Mouse (Mus musculus) adrenal gland (tissue): Measurements from ENCODE around the gene 1110002E22Rik.

Experiments
- intact Hi-C: fragments of 180-260 bp; cut with DNase I; formaldehyde crosslinking; loops from one replicate; pipeline ENCODE4 v1.15.1; 2025

The 1110002E22Rik gene

DNA sequence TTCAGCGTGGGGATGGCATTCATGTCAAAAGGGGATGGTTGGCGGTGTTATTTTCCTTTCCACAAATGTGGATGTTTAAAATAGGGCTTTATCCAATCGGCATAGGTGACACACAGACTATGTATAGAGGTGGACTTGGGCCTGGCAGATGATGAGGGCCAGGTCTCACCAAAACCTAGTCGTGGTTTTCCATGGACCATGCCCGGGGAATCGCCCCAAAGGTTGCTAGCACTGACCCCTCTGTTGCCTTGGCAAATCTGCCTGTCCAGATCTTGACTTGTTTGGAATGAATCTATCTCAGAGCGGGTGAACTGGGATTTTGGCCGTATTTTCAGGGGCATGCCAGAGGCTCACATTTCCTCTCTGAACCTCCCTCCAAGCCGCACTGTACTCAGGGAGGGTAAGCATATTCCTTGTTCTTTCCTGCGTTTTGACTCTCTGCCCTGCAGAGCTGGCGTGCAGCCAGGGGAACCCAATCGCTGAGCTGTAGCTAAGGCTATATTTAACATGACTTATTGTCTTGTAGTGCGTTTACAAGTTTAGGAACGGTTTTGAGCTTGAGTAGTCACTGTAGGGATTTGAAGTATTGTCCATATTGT lies 1.0 kb upstream of the 1110002E22Rik start:
- intact Hi-C loops: no loop called here

DNA sequence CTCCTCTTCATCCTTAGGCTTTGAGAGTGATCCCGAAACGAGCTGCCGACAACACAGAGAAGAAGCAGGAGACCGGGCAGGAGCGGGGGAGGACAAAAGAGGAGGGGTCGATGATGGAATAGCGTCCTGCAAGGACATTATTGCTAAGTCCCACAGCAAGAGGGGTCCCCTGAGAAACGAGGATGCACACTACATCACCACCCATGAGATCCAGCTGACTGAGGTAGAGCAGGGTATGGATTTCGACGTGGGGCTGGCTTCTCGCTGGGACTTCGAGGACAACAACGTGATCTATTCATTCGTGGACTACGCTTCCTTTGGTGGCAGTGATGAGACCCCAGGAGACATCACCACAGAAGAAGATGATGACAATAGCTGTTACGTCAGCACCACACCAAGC lies 1.1 kb downstream of the 1110002E22Rik start:
- intact Hi-C loops: no loop called here

DNA sequence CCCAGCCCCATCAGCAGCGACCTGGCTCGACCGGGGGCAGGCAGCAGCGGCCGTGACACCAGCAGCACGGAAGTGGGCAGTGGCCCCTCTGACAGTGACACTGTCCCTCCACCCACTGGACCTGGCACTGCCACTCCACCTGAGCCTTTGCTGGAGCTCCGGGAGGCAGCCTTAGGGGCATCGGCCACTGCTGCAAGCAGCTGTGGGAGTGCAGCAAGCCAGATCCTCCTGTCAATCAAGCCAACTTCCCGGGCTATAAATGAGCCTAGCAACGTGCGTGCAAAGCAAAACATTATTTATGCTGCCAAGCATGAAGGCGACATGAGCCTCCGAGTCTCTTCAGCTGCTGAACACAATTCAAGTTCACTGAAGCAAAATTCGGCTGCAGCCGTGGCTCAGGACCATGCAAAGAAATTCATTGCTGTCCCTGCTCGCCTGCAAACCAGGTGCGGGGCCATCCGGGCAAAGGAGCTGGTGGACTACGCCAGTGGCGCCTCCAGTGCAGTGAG lies 1.6 kb downstream of the 1110002E22Rik start:
- intact Hi-C loops: no loop called here

- intact Hi-C loops: no loop called here
These were observed 2.4 kb downstream of the 1110002E22Rik start, which contains the start of gene Gm5105 for GRCm38 (mm10) chr3:138067288-138067687. TSS of gene Gm5105 (minus strand) at chr3:138067388.

- intact Hi-C loops: no loop called here
These were observed 3.3 kb downstream of the 1110002E22Rik start for GRCm38 (mm10) chr3:138068103-138068502.

GRCm38 (mm10) chr3:138069756-138070511 lies 5.1 kb downstream of the 1110002E22Rik start:
- intact Hi-C loops: no loop called here

GRCm38 (mm10) chr3:138071004-138071403 lies 6.2 kb downstream of the 1110002E22Rik start:
- intact Hi-C loops: no loop called here

- intact Hi-C loops: no loop called here
These were observed 6.7 kb downstream of the 1110002E22Rik start for GRCm38 (mm10) chr3:138071476-138072073.

DNA sequence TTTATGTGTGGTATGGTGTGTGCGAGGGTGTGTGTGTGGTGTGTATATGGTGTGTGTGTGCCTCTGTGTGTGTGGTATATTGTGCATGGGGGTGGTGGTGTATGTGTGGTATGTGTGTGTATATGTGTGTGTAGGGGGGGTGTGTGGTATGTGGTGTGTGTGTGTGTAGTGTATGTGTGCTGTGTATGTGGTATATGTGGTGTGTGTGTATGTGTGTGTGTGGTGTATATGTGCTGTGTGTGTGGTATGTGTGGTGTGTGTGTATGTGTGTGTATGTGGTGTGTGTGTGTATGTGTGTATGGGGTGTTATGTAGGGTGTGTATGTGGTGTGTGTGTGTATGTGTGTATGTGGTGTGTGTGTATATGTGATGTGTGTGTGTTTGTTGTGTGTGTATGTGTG lies 9.4 kb downstream of the 1110002E22Rik start:
- intact Hi-C loops: no loop called here

GRCm38 (mm10) chr3:138075209-138075608 lies 10.4 kb downstream of the 1110002E22Rik start:
- intact Hi-C loops: no loop called here

DNA sequence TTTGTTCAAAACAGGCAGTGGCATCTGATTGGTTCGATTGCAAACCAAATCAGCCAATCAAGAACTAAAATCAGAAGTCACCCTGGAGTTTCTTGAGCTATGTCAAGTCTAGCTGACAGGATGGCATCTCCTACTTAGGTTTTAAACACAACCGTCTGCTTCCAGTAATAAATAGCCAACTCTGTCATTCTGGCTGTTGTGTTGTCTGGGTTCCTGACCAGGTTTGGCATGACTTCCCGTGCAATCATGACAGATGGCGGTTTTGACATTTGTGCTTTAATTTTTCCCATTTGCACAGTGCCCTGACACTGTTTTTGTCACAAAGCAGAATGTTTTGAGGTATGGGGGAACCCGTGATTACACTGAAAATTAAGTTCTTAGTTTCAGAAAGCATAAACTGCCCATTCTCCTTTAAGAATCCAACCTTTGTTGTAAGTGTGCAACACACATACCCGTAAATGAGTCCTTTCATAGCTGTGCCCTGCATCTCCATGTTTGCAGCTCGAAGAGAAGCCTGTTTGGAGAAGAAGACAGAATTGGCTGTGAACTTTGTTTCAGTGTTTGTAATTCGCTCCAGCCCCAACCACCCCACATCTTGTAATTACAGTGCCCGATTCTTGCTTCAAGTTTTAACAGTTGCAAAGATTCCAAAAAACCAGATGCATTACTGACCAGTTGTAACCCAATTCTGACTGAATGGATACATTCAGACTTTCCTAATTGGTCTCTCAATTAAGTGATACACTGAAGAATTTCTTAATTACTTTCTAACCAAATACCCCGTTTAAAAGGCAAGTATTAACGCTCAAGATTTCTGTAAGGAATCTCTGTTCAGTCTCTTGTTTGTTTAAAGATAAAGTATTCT lies 12.9 kb downstream of the 1110002E22Rik start:
- intact Hi-C loops: no loop called here

GRCm38 (mm10) chr3:138078701-138079100 lies 13.8 kb downstream of the 1110002E22Rik start:
- intact Hi-C loops: no loop called here

GRCm38 (mm10) chr3:138083073-138083637 lies 18.3 kb downstream of the 1110002E22Rik start:
- intact Hi-C loops: no loop called here

- intact Hi-C loops: no loop called here
These were observed 19.0 kb downstream of the 1110002E22Rik start for GRCm38 (mm10) chr3:138083896-138084295.

GRCm38 (mm10) chr3:138095301-138095700 lies 30.4 kb downstream of the 1110002E22Rik start:
- intact Hi-C loops: no loop called here

GRCm38 (mm10) chr3:138095718-138096117 lies 30.9 kb downstream of the 1110002E22Rik start:
- intact Hi-C loops: no loop called here

GRCm38 (mm10) chr3:138096263-138097028 lies 31.6 kb downstream of the 1110002E22Rik start:
- intact Hi-C loops: no loop called here

DNA sequence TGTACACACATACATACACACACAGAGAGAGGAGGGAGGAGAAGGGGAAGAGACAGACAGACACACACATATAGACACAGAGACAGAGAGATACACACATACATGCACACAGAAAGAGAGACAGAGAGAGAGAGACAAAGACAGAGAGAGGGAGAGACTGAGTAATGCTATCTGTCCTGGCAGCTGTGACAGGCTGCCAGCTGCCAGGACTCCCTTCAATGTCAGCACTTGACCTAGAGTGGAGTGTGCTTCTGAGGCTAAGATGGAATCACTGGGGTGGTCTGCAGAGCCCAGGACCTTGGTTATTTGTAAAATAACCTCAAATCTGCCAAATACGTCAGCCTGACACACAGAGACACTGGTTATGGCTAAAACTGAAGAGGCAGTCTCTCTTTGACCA lies 32.9 kb downstream of the 1110002E22Rik start:
- intact Hi-C loops: no loop called here

DNA sequence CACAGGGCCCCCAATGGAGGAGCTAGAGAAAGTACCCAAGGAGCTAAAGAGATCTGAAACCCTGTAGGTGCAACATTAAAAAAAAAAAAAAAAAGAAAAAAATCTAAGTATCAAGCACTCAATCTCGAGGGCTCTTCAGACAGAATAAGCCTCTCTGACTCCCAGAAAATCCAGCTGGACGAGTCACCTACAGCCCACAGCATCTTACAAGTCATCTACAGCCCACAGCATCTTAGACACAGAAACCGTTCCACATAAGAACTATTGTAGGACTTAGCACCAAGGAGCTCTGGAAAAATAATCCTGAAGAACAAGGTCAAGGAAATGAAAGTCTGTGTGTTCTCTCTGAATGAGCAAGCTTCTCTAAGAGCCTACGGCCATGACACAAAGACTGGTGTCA lies 37.1 kb downstream of the 1110002E22Rik start:
- intact Hi-C loops: no loop called here

GRCm38 (mm10) chr3:138103690-138104089 lies 38.8 kb downstream of the 1110002E22Rik start:
- intact Hi-C loops: no loop called here
